Mouse (Mus musculus) neural tube, embryonic 10.5 days (tissue): ENCODE measurements around the gene Gm9833.
"Not testable (repeated sequence)": the region's sequence is repeated elsewhere in the genome, so short reads cannot be mapped to it uniquely, and the experiment has no call there.

Experiments
- DNase-seq: peaks from one replicate; pipeline ENCODE4 v3.0.0-alpha.2; 2017; ENCODE audit warnings: low spot score; ENCODE audit errors: extremely low spot score

Gm9833 gene

GRCm38 (mm10) chr3:10087994-10088393, at the start of gene Gm9833:
TSS of gene Gm9833 (plus strand) at chr3:10088110.
- not testable (repeated sequence) for DNase-seq

GRCm38 (mm10) chr3:10070070-10070469, 17.8 kb upstream of the Gm9833 start:
- DNase-seq = no peak

- DNase-seq = no peak
Measured at GRCm38 (mm10) chr3:10075826-10076225, 12.1 kb upstream of the Gm9833 start.

- DNase-seq = no peak
Measured at GRCm38 (mm10) chr3:10077096-10077841, 10.6 kb upstream of the Gm9833 start.

GRCm38 (mm10) chr3:10078113-10078512, 9.8 kb upstream of the Gm9833 start:
- no peak for DNase-seq

- DNase-seq = no peak
Measured at GRCm38 (mm10) chr3:10081336-10081735, 6.6 kb upstream of the Gm9833 start.

GRCm38 (mm10) chr3:10081911-10082541, 5.9 kb upstream of the Gm9833 start:
- DNase-seq = no peak

- DNase-seq = no peak
Measured at GRCm38 (mm10) chr3:10082545-10083062, 5.3 kb upstream of the Gm9833 start.

GRCm38 (mm10) chr3:10084102-10084501, 3.8 kb upstream of the Gm9833 start:
- no peak for DNase-seq

- DNase-seq = no peak
Measured at GRCm38 (mm10) chr3:10085396-10086119, 2.4 kb upstream of the Gm9833 start.

GRCm38 (mm10) chr3:10087511-10087910, 399 bp upstream of the Gm9833 start:
- no peak for DNase-seq

GRCm38 (mm10) chr3:10091616-10092140, 3.8 kb downstream of the Gm9833 start:
- no peak for DNase-seq

- no peak for DNase-seq
Measured at GRCm38 (mm10) chr3:10092499-10092898, 4.6 kb downstream of the Gm9833 start.

GRCm38 (mm10) chr3:10092914-10093313, 5.0 kb downstream of the Gm9833 start:
- DNase-seq = no peak

GRCm38 (mm10) chr3:10095076-10095622, 7.2 kb downstream of the Gm9833 start:
- DNase-seq = no peak

GRCm38 (mm10) chr3:10099756-10100155, 11.8 kb downstream of the Gm9833 start:
- DNase-seq = no peak

- DNase-seq = no peak
Measured at GRCm38 (mm10) chr3:10111570-10111969, 23.7 kb downstream of the Gm9833 start.

GRCm38 (mm10) chr3:10112196-10112595, 24.3 kb downstream of the Gm9833 start:
- no peak for DNase-seq

GRCm38 (mm10) chr3:10112660-10113059, 24.8 kb downstream of the Gm9833 start:
- no peak for DNase-seq

- DNase-seq = no peak
Measured at GRCm38 (mm10) chr3:10116531-10116930, 28.6 kb downstream of the Gm9833 start.

GRCm38 (mm10) chr3:10121232-10121631, 33.3 kb downstream of the Gm9833 start:
- no peak for DNase-seq
